Mouse (Mus musculus) myocyte (in vitro differentiated cells): ENCODE measurements around the gene Tpk1.

Source experiments
- CEBPB ChIP-seq: IDR thresholded peaks from 2 replicates; pipeline ENCODE4 v1.6.1; 2011; ENCODE audit warnings: mild to moderate bottlenecking, moderate library complexity; ENCODE audit not compliant: poor library complexity, insufficient read depth, severe bottlenecking
- MAX ChIP-seq: IDR thresholded peaks from one replicate; pipeline ENCODE4 v1.6.1; 2011; ENCODE audit warnings: low read depth, mild to moderate bottlenecking, control low read depth
- MYOD1 ChIP-seq, 3 experiments: IDR thresholded peaks; one replicate each; pipeline ENCODE4 v1.6.1; 2011; ENCODE audit warnings: control low read depth in 2 of 3, low read depth in 2 of 3, mild to moderate bottlenecking in 2 of 3, moderate library complexity in 1 of 3; ENCODE audit not compliant: insufficient read length in 2 of 3, control insufficient read depth in 1 of 3
- MYOG ChIP-seq, 3 experiments: IDR thresholded peaks; one replicate each; pipeline ENCODE4 v1.6.1; 2011; ENCODE audit warnings: control low read depth in 2 of 3, low read depth in 2 of 3, mild to moderate bottlenecking in 2 of 3; ENCODE audit not compliant: insufficient read length in 2 of 3, control insufficient read depth in 1 of 3, insufficient read depth in 1 of 3
- POLR2A ChIP-seq: IDR thresholded peaks from one replicate; pipeline ENCODE4 v1.6.1; 2011; ENCODE audit warnings: low read depth, mild to moderate bottlenecking, control low read depth, moderate library complexity; ENCODE audit not compliant: insufficient read length
- POLR2AphosphoS2 ChIP-seq: IDR thresholded peaks from one replicate; pipeline ENCODE4 v1.6.1; 2011; ENCODE audit warnings: low read depth, control low read depth; ENCODE audit not compliant: insufficient read length
- REST ChIP-seq: IDR thresholded peaks from one replicate; pipeline ENCODE4 v1.6.1; 2011; ENCODE audit warnings: mild to moderate bottlenecking, control low read depth, moderate library complexity; ENCODE audit not compliant: insufficient read depth, insufficient read length
- TCF12 ChIP-seq: IDR thresholded peaks from one replicate; pipeline ENCODE4 v1.6.1; 2011; ENCODE audit warnings: mild to moderate bottlenecking, control low read depth; ENCODE audit not compliant: poor library complexity, insufficient read depth, severe bottlenecking
- USF1 ChIP-seq: IDR thresholded peaks from one replicate; pipeline ENCODE4 v1.6.1; 2011; ENCODE audit warnings: low read depth, mild to moderate bottlenecking, control low read depth, moderate library complexity

GRCm38 (mm10) chr6:43562474-43562873 is 103.6 kb downstream of the Tpk1 start:
- no peak for TF ChIP-seq POLR2A
- no peak for TF ChIP-seq TCF12
- no peak for TF ChIP-seq MAX
- TF ChIP-seq MYOG (IDR thresholded peaks at IDR 0.05; ENCODE audit: control insufficient read depth in 1 of 3, insufficient read depth in 1 of 3, insufficient read length in 2 of 3, low read depth in 2 of 3) = no peak
- TF ChIP-seq REST = no peak
- no peak for TF ChIP-seq USF1
- TF ChIP-seq MYOD1 (IDR thresholded peaks at IDR 0.05; ENCODE audit: control insufficient read depth in 1 of 3, insufficient read length in 2 of 3, low read depth in 2 of 3) = no peak
- no peak for TF ChIP-seq CEBPB
- TF ChIP-seq POLR2AphosphoS2 = no peak
